Mouse (Mus musculus): ENCODE results near the gene Bach1.

Bach1 gene

GRCm38 (mm10) chr16:87711961-87712360 lies 13.2 kb downstream of the Bach1 start:
- DNase-seq (ENCODE audit: low read depth, low spot score) = no peak

GRCm38 (mm10) chr16:87712986-87713693 lies 14.4 kb downstream of the Bach1 start:
- DNase-seq (ENCODE audit: low read depth, low spot score) = no peak

- no peak for DNase-seq (ENCODE audit: low read depth, low spot score)
Measured at GRCm38 (mm10) chr16:87714550-87714949, 15.8 kb downstream of the Bach1 start.

GRCm38 (mm10) chr16:87715221-87715620 lies 16.5 kb downstream of the Bach1 start:
- no peak for DNase-seq (ENCODE audit: low read depth, low spot score)

GRCm38 (mm10) chr16:87716269-87716668 lies 17.5 kb downstream of the Bach1 start:
- no peak for DNase-seq (ENCODE audit: low read depth, low spot score)

GRCm38 (mm10) chr16:87717046-87717660 lies 18.4 kb downstream of the Bach1 start:
- no peak for DNase-seq (ENCODE audit: low read depth, low spot score)

- DNase-seq (ENCODE audit: low read depth, low spot score) = no peak
Measured at GRCm38 (mm10) chr16:87719071-87719470, 20.3 kb downstream of the Bach1 start.

- DNase-seq (ENCODE audit: low read depth, low spot score) = no peak
Measured at GRCm38 (mm10) chr16:87719688-87720283, 21.0 kb downstream of the Bach1 start.

- no peak for DNase-seq (ENCODE audit: low read depth, low spot score)
Measured at GRCm38 (mm10) chr16:87720851-87721409, 22.2 kb downstream of the Bach1 start.

- DNase-seq (ENCODE audit: low read depth, low spot score) = no peak
Measured at GRCm38 (mm10) chr16:87722857-87723256, 24.1 kb downstream of the Bach1 start.

GRCm38 (mm10) chr16:87723479-87723878 lies 24.7 kb downstream of the Bach1 start:
- DNase-seq (ENCODE audit: low read depth, low spot score) = no peak

- DNase-seq (ENCODE audit: low read depth, low spot score) = no peak
Measured at GRCm38 (mm10) chr16:87724826-87725225, 26.1 kb downstream of the Bach1 start.

- DNase-seq (ENCODE audit: low read depth, low spot score) = no peak
Measured at GRCm38 (mm10) chr16:87725241-87725640, 26.5 kb downstream of the Bach1 start.

- DNase-seq (ENCODE audit: low read depth, low spot score) = no peak
Measured at GRCm38 (mm10) chr16:87725963-87726362, 27.2 kb downstream of the Bach1 start.

GRCm38 (mm10) chr16:87726369-87726768 lies 27.6 kb downstream of the Bach1 start:
- no peak for DNase-seq (ENCODE audit: low read depth, low spot score)

GRCm38 (mm10) chr16:87727250-87727649 lies 28.5 kb downstream of the Bach1 start:
- no peak for DNase-seq (ENCODE audit: low read depth, low spot score)

- DNase-seq (ENCODE audit: low read depth, low spot score) = no peak
Measured at GRCm38 (mm10) chr16:87727918-87728317, 29.2 kb downstream of the Bach1 start.

GRCm38 (mm10) chr16:87728703-87729102 lies 30.0 kb downstream of the Bach1 start:
- no peak for DNase-seq (ENCODE audit: low read depth, low spot score)

- DNase-seq (ENCODE audit: low read depth, low spot score) = no peak
Measured at GRCm38 (mm10) chr16:87729469-87729868, 30.7 kb downstream of the Bach1 start.

GRCm38 (mm10) chr16:87734868-87735381 lies 36.2 kb downstream of the Bach1 start:
- no peak for DNase-seq (ENCODE audit: low read depth, low spot score)

GRCm38 (mm10) chr16:87736106-87736505 lies 37.4 kb downstream of the Bach1 start:
- DNase-seq (ENCODE audit: low read depth, low spot score) = no peak

- no peak for DNase-seq (ENCODE audit: low read depth, low spot score)
Measured at GRCm38 (mm10) chr16:87737296-87737695, 38.6 kb downstream of the Bach1 start.
